Mouse (Mus musculus): ENCODE results near the gene Ctcfl. TPM values are rescaled to one million over a fixed set of nuclear protein-coding genes. Genes with fewer than 3 reads are reported as not detected.

Ctcfl gene
- polyA plus RNA-seq, 1 experiment = not detected

- 90% methylated on average over 9 of the region's 9 CpGs for WGBS
- TF ChIP-seq CTCF (IDR thresholded peaks at IDR 0.05; ENCODE audit: borderline replicate concordance, insufficient read depth, low read depth, low read length) = no peak
- no peak for TF ChIP-seq POLR2A (IDR thresholded peaks at IDR 0.05; ENCODE audit: borderline replicate concordance, insufficient read depth, low read length)
- DNase-seq = no peak
Measured at GRCm38 (mm10) chr2:173085763-173086162, 33.6 kb downstream of the Ctcfl start.

GRCm38 (mm10) chr2:173084871-173085270 lies 34.5 kb downstream of the Ctcfl start:
- 93% methylated on average over 11 of the region's 11 CpGs for WGBS

More at GRCm38 (mm10) chr2:173085763-173086162, 33.6 kb downstream of the Ctcfl start:
- Histone ChIP-seq H3K4me1 (ENCODE audit: control insufficient read depth, insufficient read depth, low read length) (peaks cover 6% of the 10 kb centered on the region), H3K27ac (ENCODE audit: insufficient read depth, low read length) (no peak overlapping the region), H3K27me3 (ENCODE audit: control insufficient read depth, insufficient read depth, low read length) (no peaks in the 10 kb centered on the region), H3K4me3 (replicated peaks; ENCODE audit: insufficient read depth, low read depth, low read length) (no peak overlapping the region)

GRCm38 (mm10) chr2:173083712-173084475 lies 35.4 kb downstream of the Ctcfl start:
- WGBS = 25% methylated on average over 13 of the region's 13 CpGs
- no peaks in the 10 kb centered on the region for H3K27me3 ChIP-seq (ENCODE audit: control insufficient read depth, insufficient read depth, low read length)
- no peak for DNase-seq
- H3K27ac ChIP-seq (ENCODE audit: insufficient read depth, low read length) = no peak overlapping the region
- no peak overlapping the region for H3K4me3 ChIP-seq (replicated peaks; ENCODE audit: insufficient read depth, low read depth, low read length)
- peaks cover 6% of the 10 kb centered on the region for H3K4me1 ChIP-seq (ENCODE audit: control insufficient read depth, insufficient read depth, low read length)
- no peak for TF ChIP-seq POLR2A (IDR thresholded peaks at IDR 0.05; ENCODE audit: borderline replicate concordance, insufficient read depth, low read length)
- no peak for TF ChIP-seq CTCF (IDR thresholded peaks at IDR 0.05; ENCODE audit: borderline replicate concordance, insufficient read depth, low read depth, low read length)

More at GRCm38 (mm10) chr2:173084871-173085270, 34.5 kb downstream of the Ctcfl start:
- DNase-seq = no peak
- H3K27me3 ChIP-seq (ENCODE audit: control insufficient read depth, insufficient read depth, low read length) = no peaks in the 10 kb centered on the region
- H3K27ac ChIP-seq (ENCODE audit: insufficient read depth, low read length) = no peak overlapping the region
- peaks cover 6% of the 10 kb centered on the region for H3K4me1 ChIP-seq (ENCODE audit: control insufficient read depth, insufficient read depth, low read length)
- TF ChIP-seq CTCF (IDR thresholded peaks at IDR 0.05; ENCODE audit: borderline replicate concordance, insufficient read depth, low read depth, low read length) (no peak), POLR2A (IDR thresholded peaks at IDR 0.05; ENCODE audit: borderline replicate concordance, insufficient read depth, low read length) (no peak)
- no peak overlapping the region for H3K4me3 ChIP-seq (replicated peaks; ENCODE audit: insufficient read depth, low read depth, low read length)

GRCm38 (mm10) chr2:173083106-173083505 lies 36.2 kb downstream of the Ctcfl start:
- Histone ChIP-seq H3K27me3 (ENCODE audit: control insufficient read depth, insufficient read depth, low read length) (no peaks in the 10 kb centered on the region), H3K27ac (ENCODE audit: insufficient read depth, low read length) (no peak overlapping the region), H3K4me3 (replicated peaks; ENCODE audit: insufficient read depth, low read depth, low read length) (no peak overlapping the region), H3K4me1 (ENCODE audit: control insufficient read depth, insufficient read depth, low read length) (peaks cover 6% of the 10 kb centered on the region)
- TF ChIP-seq CTCF (IDR thresholded peaks at IDR 0.05; ENCODE audit: borderline replicate concordance, insufficient read depth, low read depth, low read length) (no peak), POLR2A (IDR thresholded peaks at IDR 0.05; ENCODE audit: borderline replicate concordance, insufficient read depth, low read length) (no peak)
- DNase-seq = no peak
- 85% methylated on average over 9 of the region's 9 CpGs for WGBS

DNA sequence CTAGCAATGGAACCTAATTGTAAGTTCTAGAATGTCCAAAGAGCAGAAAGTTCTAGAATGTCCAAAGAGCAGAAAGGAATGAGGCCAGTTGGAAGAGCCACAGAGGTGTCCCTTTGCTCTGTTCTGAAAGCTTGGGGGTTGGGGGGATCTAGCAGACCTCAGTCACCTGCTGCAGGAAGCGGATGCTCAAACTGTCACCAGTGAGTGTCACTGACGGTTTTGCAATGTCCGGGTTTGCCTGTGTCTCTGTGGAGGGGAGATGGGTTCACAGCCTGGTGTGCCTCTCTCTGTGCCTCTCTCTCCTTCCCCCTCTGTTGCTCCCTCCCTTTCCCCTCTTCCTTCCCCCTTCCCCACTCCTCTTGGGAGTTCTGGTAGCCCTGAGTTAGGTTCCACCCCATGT lies 36.6 kb downstream of the Ctcfl start:
- H3K4me1 ChIP-seq (ENCODE audit: control insufficient read depth, insufficient read depth, low read length) = peaks cover 6% of the 10 kb centered on the region
- DNase-seq = no peak
- WGBS = 85% methylated on average over 3 of the region's 3 CpGs
- no peak overlapping the region for H3K27ac ChIP-seq (ENCODE audit: insufficient read depth, low read length)
- TF ChIP-seq POLR2A (IDR thresholded peaks at IDR 0.05; ENCODE audit: borderline replicate concordance, insufficient read depth, low read length) = no peak
- H3K4me3 ChIP-seq (replicated peaks; ENCODE audit: insufficient read depth, low read depth, low read length) = no peak overlapping the region
- no peaks in the 10 kb centered on the region for H3K27me3 ChIP-seq (ENCODE audit: control insufficient read depth, insufficient read depth, low read length)

GRCm38 (mm10) chr2:173080785-173081241 lies 38.5 kb downstream of the Ctcfl start:
- DNase-seq = peak; percentile 59 to 64
- H3K27me3 ChIP-seq (ENCODE audit: control insufficient read depth, insufficient read depth, low read length) = no peaks in the 10 kb centered on the region
- TF ChIP-seq CTCF (IDR thresholded peaks at IDR 0.05; ENCODE audit: borderline replicate concordance, insufficient read depth, low read depth, low read length) (peak; percentile 84), POLR2A (IDR thresholded peaks at IDR 0.05; ENCODE audit: borderline replicate concordance, insufficient read depth, low read length) (no peak)
- no peak overlapping the region for H3K27ac ChIP-seq (ENCODE audit: insufficient read depth, low read length)
- no peaks in the 10 kb centered on the region for H3K4me1 ChIP-seq (ENCODE audit: control insufficient read depth, insufficient read depth, low read length)
- no peak overlapping the region for H3K4me3 ChIP-seq (replicated peaks; ENCODE audit: insufficient read depth, low read depth, low read length)
- WGBS = 29% methylated on average over 10 of the region's 10 CpGs

DNA sequence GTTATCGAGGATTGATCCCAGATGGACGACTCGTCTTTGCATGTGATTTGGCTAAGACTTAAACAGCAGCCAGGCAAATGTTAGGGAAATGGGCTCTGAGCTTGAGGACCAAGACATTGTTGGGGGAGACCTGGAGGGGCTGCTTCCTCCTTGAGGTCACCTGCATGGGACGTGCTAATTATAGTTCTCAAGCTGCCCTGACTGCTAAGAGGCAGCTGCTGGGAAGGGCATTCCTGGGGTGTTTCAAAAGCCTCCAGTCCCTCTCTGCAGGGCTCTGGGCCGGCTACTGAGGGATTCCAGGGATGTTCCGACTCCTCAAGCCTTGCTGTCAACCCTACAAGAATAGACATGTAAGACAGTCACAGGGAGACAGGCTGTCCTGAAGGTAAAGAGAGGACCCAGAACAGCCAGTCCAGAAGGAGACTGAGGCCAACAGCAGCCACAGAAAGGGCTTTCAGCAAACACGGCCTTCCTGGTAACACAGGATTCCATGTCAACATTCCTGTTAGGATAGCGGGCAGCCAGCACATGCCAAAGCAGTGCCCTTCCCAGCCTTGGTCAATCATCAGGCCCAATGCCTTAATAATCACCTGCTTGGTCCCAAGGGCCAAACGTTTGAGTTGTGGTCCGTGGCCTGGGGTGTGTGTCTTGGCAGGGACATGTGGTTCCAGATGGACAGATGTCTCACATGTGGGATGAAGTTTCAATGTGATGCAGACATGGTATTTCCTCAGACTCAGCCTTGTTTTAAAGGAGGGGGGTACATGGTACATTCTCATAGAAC lies 39.4 kb downstream of the Ctcfl start:
- no peak overlapping the region for H3K4me3 ChIP-seq (replicated peaks; ENCODE audit: insufficient read depth, low read depth, low read length)
- no peak for DNase-seq
- TF ChIP-seq POLR2A (IDR thresholded peaks at IDR 0.05; ENCODE audit: borderline replicate concordance, insufficient read depth, low read length) (no peak), CTCF (IDR thresholded peaks at IDR 0.05; ENCODE audit: borderline replicate concordance, insufficient read depth, low read depth, low read length) (no peak)
- WGBS = 51% methylated on average over 10 of the region's 10 CpGs
- H3K27me3 ChIP-seq (ENCODE audit: control insufficient read depth, insufficient read depth, low read length) = no peaks in the 10 kb centered on the region
- no peaks in the 10 kb centered on the region for H3K4me1 ChIP-seq (ENCODE audit: control insufficient read depth, insufficient read depth, low read length)
- no peak overlapping the region for H3K27ac ChIP-seq (ENCODE audit: insufficient read depth, low read length)

Data from cerebellum, adult 2 months (tissue).